Mouse (Mus musculus): ENCODE measurements around the gene Bdh1. TPM values are rescaled to one million over a fixed set of nuclear protein-coding genes. Genes with fewer than 3 reads are reported as not detected.

Bdh1 gene
- polyA plus RNA-seq, 1 experiment from 2014 or later, result 42.8 TPM

GRCm38 (mm10) chr16:31435146-31435545 is 13.1 kb downstream of the Bdh1 start:
- WGBS, result 81% methylated on average over 4 of the region's 4 CpGs
- no peak for ATAC-seq (replicated peaks; ENCODE audit: low FRiP score)

GRCm38 (mm10) chr16:31436085-31436484 is 14.0 kb downstream of the Bdh1 start:
- 63% methylated on average over 9 of the region's 9 CpGs for WGBS
- peaks cover 4% of the 10 kb centered on the region; the same call in 1 of the 2 replicates for H3K36me3 ChIP-seq (ENCODE audit: control insufficient read depth, insufficient read depth, low read length)
- H3K27ac ChIP-seq (ENCODE audit: low read depth, low read length), result no peak overlapping the region
- ATAC-seq (replicated peaks; ENCODE audit: low FRiP score), result no peak
- H3K4me3 ChIP-seq (ENCODE audit: low read depth, low read length), result no peak overlapping the region
- no peak for DNase-seq (ENCODE audit: low spot score)
- H3K9ac ChIP-seq (ENCODE audit: low read depth, low read length), result no peak overlapping the region
- H3K4me2 ChIP-seq, result no peak overlapping the region
- 0 out of 2 replicates have a peak, but pooled peaks cover 2% of the 10 kb centered on the region for H3K27me3 ChIP-seq (replicated peaks; ENCODE audit: control insufficient read depth, insufficient read depth, low read length)
- no peaks in the 10 kb centered on the region for H3K9me3 ChIP-seq (ENCODE audit: control insufficient read depth, low read length)
- H3K4me1 ChIP-seq (replicated peaks; ENCODE audit: control insufficient read depth, insufficient read depth, low read length), result no peaks in the 10 kb centered on the region

More at GRCm38 (mm10) chr16:31435146-31435545, 13.1 kb downstream of the Bdh1 start:
- Histone ChIP-seq H3K9me3 (ENCODE audit: control insufficient read depth, low read length) (no peaks in the 10 kb centered on the region), H3K27ac (ENCODE audit: low read depth, low read length) (no peak overlapping the region), H3K27me3 (replicated peaks; ENCODE audit: control insufficient read depth, insufficient read depth, low read length) (0 out of 2 replicates have a peak, but pooled peaks cover 3% of the 10 kb centered on the region), H3K9ac (ENCODE audit: low read depth, low read length) (no peak overlapping the region), H3K4me3 (ENCODE audit: low read depth, low read length) (no peak overlapping the region), H3K4me2 (no peak overlapping the region), H3K4me1 (replicated peaks; ENCODE audit: control insufficient read depth, insufficient read depth, low read length) (peaks cover under 1% of the 10 kb centered on the region), H3K36me3 (ENCODE audit: control insufficient read depth, insufficient read depth, low read length) (peaks cover 4% of the 10 kb centered on the region; the same call in 1 of the 2 replicates)
- no peak for DNase-seq (ENCODE audit: low spot score)

GRCm38 (mm10) chr16:31437358-31437757 is 15.3 kb downstream of the Bdh1 start:
- no peak overlapping the region for H3K27ac ChIP-seq (ENCODE audit: low read depth, low read length)
- no peak overlapping the region for H3K9ac ChIP-seq (ENCODE audit: low read depth, low read length)
- H3K4me2 ChIP-seq, result no peak overlapping the region
- H3K27me3 ChIP-seq (replicated peaks; ENCODE audit: control insufficient read depth, insufficient read depth, low read length), result no peaks in the 10 kb centered on the region
- H3K4me1 ChIP-seq (replicated peaks; ENCODE audit: control insufficient read depth, insufficient read depth, low read length), result no peaks in the 10 kb centered on the region
- no peak for ATAC-seq (replicated peaks; ENCODE audit: low FRiP score)
- peaks cover 4% of the 10 kb centered on the region; the same call in 1 of the 2 replicates for H3K36me3 ChIP-seq (ENCODE audit: control insufficient read depth, insufficient read depth, low read length)
- no peak overlapping the region for H3K4me3 ChIP-seq (ENCODE audit: low read depth, low read length)
- no peaks in the 10 kb centered on the region for H3K9me3 ChIP-seq (ENCODE audit: control insufficient read depth, low read length)
- DNase-seq (ENCODE audit: low spot score), result no peak
- WGBS, result 77% methylated on average over 11 of the region's 11 CpGs

GRCm38 (mm10) chr16:31439529-31439928 is 17.4 kb downstream of the Bdh1 start:
- Histone ChIP-seq H3K4me1 (replicated peaks; ENCODE audit: control insufficient read depth, insufficient read depth, low read length) (no peaks in the 10 kb centered on the region), H3K9me3 (ENCODE audit: control insufficient read depth, low read length) (no peaks in the 10 kb centered on the region), H3K36me3 (ENCODE audit: control insufficient read depth, insufficient read depth, low read length) (peaks cover 4% of the 10 kb centered on the region; the same call in 1 of the 2 replicates), H3K4me3 (ENCODE audit: low read depth, low read length) (no peak overlapping the region), H3K27ac (ENCODE audit: low read depth, low read length) (no peak overlapping the region), H3K9ac (ENCODE audit: low read depth, low read length) (no peak overlapping the region), H3K27me3 (replicated peaks; ENCODE audit: control insufficient read depth, insufficient read depth, low read length) (no peaks in the 10 kb centered on the region), H3K4me2 (no peak overlapping the region)
- ATAC-seq (replicated peaks; ENCODE audit: low FRiP score) (no peak), DNase-seq (ENCODE audit: low spot score) (no peak)
- WGBS, result 92% methylated on average over 5 of the region's 5 CpGs

GRCm38 (mm10) chr16:31440046-31440445 is 18.0 kb downstream of the Bdh1 start:
- Histone ChIP-seq H3K27ac (ENCODE audit: low read depth, low read length) (no peak overlapping the region), H3K4me1 (replicated peaks; ENCODE audit: control insufficient read depth, insufficient read depth, low read length) (no peaks in the 10 kb centered on the region), H3K9ac (ENCODE audit: low read depth, low read length) (no peak overlapping the region), H3K27me3 (replicated peaks; ENCODE audit: control insufficient read depth, insufficient read depth, low read length) (no peaks in the 10 kb centered on the region), H3K36me3 (ENCODE audit: control insufficient read depth, insufficient read depth, low read length) (peaks cover 4% of the 10 kb centered on the region; the same call in 1 of the 2 replicates), H3K4me3 (ENCODE audit: low read depth, low read length) (no peak overlapping the region), H3K4me2 (no peak overlapping the region), H3K9me3 (ENCODE audit: control insufficient read depth, low read length) (no peaks in the 10 kb centered on the region)
- ATAC-seq (replicated peaks; ENCODE audit: low FRiP score) (no peak), DNase-seq (ENCODE audit: low spot score) (no peak)
- 83% methylated on average over 1 of the region's 1 CpGs for WGBS

GRCm38 (mm10) chr16:31444521-31444920 is 22.4 kb downstream of the Bdh1 start:
- Histone ChIP-seq H3K9me3 (ENCODE audit: control insufficient read depth, low read length) (no peaks in the 10 kb centered on the region), H3K4me2 (no peak overlapping the region), H3K4me3 (ENCODE audit: low read depth, low read length) (no peak overlapping the region), H3K9ac (ENCODE audit: low read depth, low read length) (no peak overlapping the region), H3K4me1 (replicated peaks; ENCODE audit: control insufficient read depth, insufficient read depth, low read length) (no peaks in the 10 kb centered on the region), H3K36me3 (ENCODE audit: control insufficient read depth, insufficient read depth, low read length) (peaks cover 2% of the 10 kb centered on the region; the same call in 1 of the 2 replicates), H3K27me3 (replicated peaks; ENCODE audit: control insufficient read depth, insufficient read depth, low read length) (no peaks in the 10 kb centered on the region), H3K27ac (ENCODE audit: low read depth, low read length) (no peak overlapping the region)
- no peak for ATAC-seq (replicated peaks; ENCODE audit: low FRiP score)
- DNase-seq (ENCODE audit: low spot score), result no peak
- 86% methylated on average over 6 of the region's 6 CpGs for WGBS

- WGBS, result 74% methylated on average over 15 of the region's 15 CpGs
- Histone ChIP-seq H3K4me1 (replicated peaks; ENCODE audit: control insufficient read depth, insufficient read depth, low read length) (no peaks in the 10 kb centered on the region), H3K4me3 (ENCODE audit: low read depth, low read length) (no peak overlapping the region), H3K9me3 (ENCODE audit: control insufficient read depth, low read length) (no peaks in the 10 kb centered on the region), H3K9ac (ENCODE audit: low read depth, low read length) (no peak overlapping the region), H3K27ac (ENCODE audit: low read depth, low read length) (no peak overlapping the region), H3K27me3 (replicated peaks; ENCODE audit: control insufficient read depth, insufficient read depth, low read length) (no peaks in the 10 kb centered on the region), H3K36me3 (ENCODE audit: control insufficient read depth, insufficient read depth, low read length) (no peaks in the 10 kb centered on the region), H3K4me2 (no peak overlapping the region)
- DNase-seq (ENCODE audit: low spot score) (no peak), ATAC-seq (replicated peaks; ENCODE audit: low FRiP score) (no peak)
Measured at GRCm38 (mm10) chr16:31446067-31446853, 24.2 kb downstream of the Bdh1 start.

GRCm38 (mm10) chr16:31449973-31450372 is 27.9 kb downstream of the Bdh1 start:
- Histone ChIP-seq H3K9ac (ENCODE audit: low read depth, low read length) (no peak overlapping the region), H3K9me3 (ENCODE audit: control insufficient read depth, low read length) (no peaks in the 10 kb centered on the region), H3K4me2 (no peak overlapping the region), H3K36me3 (ENCODE audit: control insufficient read depth, insufficient read depth, low read length) (no peaks in the 10 kb centered on the region), H3K27me3 (replicated peaks; ENCODE audit: control insufficient read depth, insufficient read depth, low read length) (no peaks in the 10 kb centered on the region), H3K4me1 (replicated peaks; ENCODE audit: control insufficient read depth, insufficient read depth, low read length) (no peaks in the 10 kb centered on the region), H3K27ac (ENCODE audit: low read depth, low read length) (no peak overlapping the region), H3K4me3 (ENCODE audit: low read depth, low read length) (no peak overlapping the region)
- DNase-seq (ENCODE audit: low spot score) (no peak), ATAC-seq (replicated peaks; ENCODE audit: low FRiP score) (no peak)
- WGBS, result 82% methylated on average over 4 of the region's 4 CpGs

- no peaks in the 10 kb centered on the region for H3K4me1 ChIP-seq (replicated peaks; ENCODE audit: control insufficient read depth, insufficient read depth, low read length)
- no peak overlapping the region for H3K4me2 ChIP-seq
- H3K9ac ChIP-seq (ENCODE audit: low read depth, low read length), result no peak overlapping the region
- no peaks in the 10 kb centered on the region for H3K27me3 ChIP-seq (replicated peaks; ENCODE audit: control insufficient read depth, insufficient read depth, low read length)
- no peak overlapping the region for H3K4me3 ChIP-seq (ENCODE audit: low read depth, low read length)
- no peaks in the 10 kb centered on the region for H3K36me3 ChIP-seq (ENCODE audit: control insufficient read depth, insufficient read depth, low read length)
- DNase-seq (ENCODE audit: low spot score) (no peak), ATAC-seq (replicated peaks; ENCODE audit: low FRiP score) (no peak)
- 62% methylated on average over 3 of the region's 3 CpGs for WGBS
- H3K9me3 ChIP-seq (ENCODE audit: control insufficient read depth, low read length), result no peaks in the 10 kb centered on the region
- H3K27ac ChIP-seq (ENCODE audit: low read depth, low read length), result no peak overlapping the region
Measured at GRCm38 (mm10) chr16:31451235-31451634, 29.2 kb downstream of the Bdh1 start.

All from liver, embryonic 11.5 days (tissue).